Mouse (Mus musculus) kidney, embryonic 16.5 days (tissue): ENCODE data around the gene Apol7a. TPM values are rescaled to one million over a fixed set of nuclear protein-coding genes. Genes with fewer than 3 reads are reported as not detected.
"Not testable (repeated sequence)": the region's sequence is repeated elsewhere in the genome, so short reads cannot be mapped to it uniquely, and the experiment has no call there.

Experiments used
- ATAC-seq: fragments of 200-750 bp; cut with Nextera tagmentation; 2 replicates; pipeline ENCODE4 v1.8.0; 2017; ENCODE audit warnings: moderate TSS enrichment; ENCODE audit not compliant: low FRiP score, low TSS enrichment
- H3K27ac ChIP-seq: fragments of 300-500 bp; sonication (generic); 2 replicates; pipeline ENCODE4 v1.5.1; 2014; ENCODE audit warnings: low read length
- H3K27me3 ChIP-seq: fragments of 300-500 bp; sonication (generic); 2 replicates; pipeline ENCODE4 v1.6.1; 2014; ENCODE audit warnings: low read length, control low read depth, mixed read lengths; ENCODE audit not compliant: insufficient read depth
- H3K36me3 ChIP-seq: fragments of 300-500 bp; sonication (generic); 2 replicates; pipeline ENCODE4 v1.6.1; 2014; ENCODE audit warnings: low read length, control low read depth, mixed read lengths; ENCODE audit not compliant: insufficient read depth
- H3K4me1 ChIP-seq: fragments of 300-500 bp; sonication (generic); 2 replicates; pipeline ENCODE4 v1.6.1; 2014; ENCODE audit warnings: low read length, control low read depth, mixed read lengths; ENCODE audit not compliant: insufficient read depth
- H3K4me2 ChIP-seq: fragments of 300-500 bp; sonication (generic); replicated peaks from 2 replicates; pipeline ENCODE4 v1.6.1; 2014; ENCODE audit warnings: low read depth, low read length
- H3K4me3 ChIP-seq: fragments of 300-500 bp; sonication (generic); 2 replicates; pipeline ENCODE4 v1.5.1; 2014; ENCODE audit warnings: mild to moderate bottlenecking, low read length
- H3K9ac ChIP-seq: fragments of 300-500 bp; sonication (generic); replicated peaks from 2 replicates; pipeline ENCODE4 v1.6.1; 2014; ENCODE audit warnings: low read length
- H3K9me3 ChIP-seq: fragments of 300-500 bp; sonication (generic); 2 replicates; pipeline ENCODE4 v1.6.1; 2016; ENCODE audit warnings: low read length, control low read depth
- WGBS: fragments of 180-500 bp; shearing (Covaris S2); extraction: QIAGEN DNeasy Blood & Tissue Kit; methylation state at CpG from one replicate; pipeline ENCODE4 v1.1.7; 2014; 5-methylcytosine and 5-hydroxymethylcytosine counted together
- polyA plus RNA-seq: library from polyadenylated mRNA; unstranded; fragments of >200 nt; fragmentation: Nextera tagmentation; extraction: Ambion mirVana; gene quantifications from 2 replicates; pipeline ENCODE4 v1.2.1, GENCODE M21; 2015

Apol7a gene
- 0.19 TPM in 1 of 2 replicates, not detected in the other for polyA plus RNA-seq

- not testable (repeated sequence) for H3K4me2 ChIP-seq
- 61% methylated on average over 9 of the region's 9 CpGs for WGBS
Measured at GRCm38 (mm10) chr15:77399027-77399426, at the start of gene Apol7a. Gene Apol7a (minus strand): TSS chr15:77399110.

GRCm38 (mm10) chr15:77447392-77447791 is 48.5 kb upstream of the Apol7a start, which contains the start of gene Apol7b:
Gene Apol7b (minus strand): TSS chr15:77447492.
- H3K27me3 ChIP-seq, H3K9ac ChIP-seq, H3K27ac ChIP-seq, ATAC-seq, H3K36me3 ChIP-seq, H3K9me3 ChIP-seq, H3K4me3 ChIP-seq, H3K4me1 ChIP-seq, H3K4me2 ChIP-seq: not testable (repeated sequence)
- 85% methylated on average over 2 of the region's 2 CpGs for WGBS

More at GRCm38 (mm10) chr15:77399027-77399426, at the start of gene Apol7a:
- H3K4me1 ChIP-seq, ATAC-seq, H3K4me3 ChIP-seq, H3K9ac ChIP-seq, H3K27me3 ChIP-seq, H3K9me3 ChIP-seq, H3K36me3 ChIP-seq, H3K27ac ChIP-seq: not testable (repeated sequence)

GRCm38 (mm10) chr15:77445668-77446067 is 46.8 kb upstream of the Apol7a start:
- ATAC-seq, H3K4me3 ChIP-seq, H3K27ac ChIP-seq, H3K4me1 ChIP-seq, H3K9ac ChIP-seq, H3K4me2 ChIP-seq, H3K27me3 ChIP-seq, H3K9me3 ChIP-seq, H3K36me3 ChIP-seq: not testable (repeated sequence)
- no CpG with 5 or more reads among the region's 1 CpGs for WGBS

GRCm38 (mm10) chr15:77444746-77445145 is 45.8 kb upstream of the Apol7a start:
- H3K27me3 ChIP-seq, H3K4me1 ChIP-seq, H3K4me3 ChIP-seq, H3K9me3 ChIP-seq, H3K9ac ChIP-seq, ATAC-seq, H3K27ac ChIP-seq, H3K4me2 ChIP-seq, H3K36me3 ChIP-seq: not testable (repeated sequence)
- WGBS = 81% methylated on average over 8 of the region's 8 CpGs

- not testable (repeated sequence) for H3K27ac ChIP-seq, H3K27me3 ChIP-seq, H3K4me1 ChIP-seq, H3K36me3 ChIP-seq, H3K4me3 ChIP-seq, H3K4me2 ChIP-seq, H3K9ac ChIP-seq, ATAC-seq, H3K9me3 ChIP-seq
- 73% methylated on average over 8 of the region's 10 CpGs for WGBS
Measured at GRCm38 (mm10) chr15:77428690-77429448, 30.0 kb upstream of the Apol7a start.

- H3K4me2 ChIP-seq, H3K4me3 ChIP-seq, H3K27ac ChIP-seq, H3K36me3 ChIP-seq, H3K27me3 ChIP-seq, H3K9me3 ChIP-seq, ATAC-seq, H3K4me1 ChIP-seq, H3K9ac ChIP-seq: not testable (repeated sequence)
- 46% methylated on average over 3 of the region's 7 CpGs for WGBS
Measured at GRCm38 (mm10) chr15:77422925-77423324, 24.0 kb upstream of the Apol7a start.

- H3K36me3 ChIP-seq, H3K4me3 ChIP-seq, H3K9ac ChIP-seq, H3K9me3 ChIP-seq, H3K4me1 ChIP-seq, H3K27me3 ChIP-seq, ATAC-seq, H3K4me2 ChIP-seq, H3K27ac ChIP-seq: not testable (repeated sequence)
- WGBS = no CpG with 5 or more reads among the region's 3 CpGs
Measured at GRCm38 (mm10) chr15:77419657-77420056, 20.7 kb upstream of the Apol7a start.

- not testable (repeated sequence) for H3K4me2 ChIP-seq, H3K4me1 ChIP-seq, H3K9me3 ChIP-seq, ATAC-seq, H3K27me3 ChIP-seq, H3K9ac ChIP-seq, H3K36me3 ChIP-seq, H3K4me3 ChIP-seq, H3K27ac ChIP-seq
- 21% methylated on average over 2 of the region's 10 CpGs for WGBS
Measured at GRCm38 (mm10) chr15:77416655-77417333, 17.9 kb upstream of the Apol7a start.

- H3K36me3 ChIP-seq, H3K9me3 ChIP-seq, H3K27me3 ChIP-seq, H3K4me2 ChIP-seq, H3K9ac ChIP-seq, ATAC-seq, H3K4me3 ChIP-seq, H3K27ac ChIP-seq, H3K4me1 ChIP-seq: not testable (repeated sequence)
- WGBS = 65% methylated on average over 2 of the region's 2 CpGs
Measured at GRCm38 (mm10) chr15:77415653-77416052, 16.7 kb upstream of the Apol7a start.

- H3K27ac ChIP-seq, H3K9me3 ChIP-seq, H3K4me1 ChIP-seq, H3K4me2 ChIP-seq, H3K9ac ChIP-seq, H3K27me3 ChIP-seq, ATAC-seq, H3K4me3 ChIP-seq, H3K36me3 ChIP-seq: not testable (repeated sequence)
- WGBS = 25% methylated on average over 4 of the region's 4 CpGs
Measured at GRCm38 (mm10) chr15:77412695-77413094, 13.8 kb upstream of the Apol7a start.
